Mouse (Mus musculus): ENCODE results near the gene Fbxo10. TPM values are rescaled to one million over a fixed set of nuclear protein-coding genes. Genes with fewer than 3 reads are reported as not detected.
A peak's percentile ranks its signal among the peaks of the same experiment; 100 is the strongest.
"Not testable (repeated sequence)": the region's sequence is repeated elsewhere in the genome, so short reads cannot be mapped to it uniquely, and the experiment has no call there.

The Fbxo10 gene
- total RNA-seq, 2 experiments from 2014 or later: 31.6 to 35.5 TPM

GRCm38 (mm10) chr4:45010806-45011415 lies 73.5 kb downstream of the Fbxo10 start:
- peak in 1 of 2 experiments; percentile 39 for DNase-seq (ENCODE audit: low spot score in 2 of 2)

GRCm38 (mm10) chr4:45005452-45005851 lies 79.0 kb downstream of the Fbxo10 start:
- no peak for DNase-seq (ENCODE audit: low spot score in 2 of 2)

- no peak for DNase-seq (ENCODE audit: low spot score in 2 of 2)
These were observed 84.4 kb downstream of the Fbxo10 start for GRCm38 (mm10) chr4:45000001-45000400.

GRCm38 (mm10) chr4:44998071-44998470 lies 86.3 kb downstream of the Fbxo10 start:
- no peak for DNase-seq (ENCODE audit: low spot score in 2 of 2)

GRCm38 (mm10) chr4:44994776-44995175 lies 89.6 kb downstream of the Fbxo10 start:
- no peak for DNase-seq (ENCODE audit: low spot score in 2 of 2)

- no peak for DNase-seq (ENCODE audit: low spot score in 2 of 2)
These were observed 90.6 kb downstream of the Fbxo10 start for GRCm38 (mm10) chr4:44993847-44994246.

GRCm38 (mm10) chr4:44993179-44993578 lies 91.2 kb downstream of the Fbxo10 start:
- not testable (repeated sequence) for DNase-seq (ENCODE audit: low spot score in 2 of 2)

- DNase-seq (ENCODE audit: low spot score in 2 of 2): not testable (repeated sequence)
These were observed 92.1 kb downstream of the Fbxo10 start for GRCm38 (mm10) chr4:44992330-44992729.

- DNase-seq (ENCODE audit: low spot score in 2 of 2): no peak
These were observed 93.8 kb downstream of the Fbxo10 start for GRCm38 (mm10) chr4:44990560-44990959.

Other genes starting within 250 kb of the Fbxo10 start
- gene Grhpr, start 103.2 kb downstream of the Fbxo10 start, total RNA-seq (2021): 10 to 100 TPM; 13.0 to 15.1 TPM
- gene Zbtb5, start 72.2 kb downstream of the Fbxo10 start, total RNA-seq (2021): 10 to 100 TPM; 18.3 to 18.5 TPM
- 10 to 100 TPM; 17.2 to 17.4 TPM for gene Polr1e, start 66.0 kb downstream of the Fbxo10 start, total RNA-seq (2021)
- 10 to 100 TPM; 61.4 to 69.8 TPM for gene Tomm5, start 23.5 kb upstream of the Fbxo10 start, total RNA-seq (2021)
- 10 to 100 TPM; 18.4 to 19.5 TPM for gene Frmpd1, start 100.3 kb upstream of the Fbxo10 start, total RNA-seq (2021)
- 10 to 100 TPM; 13.3 to 14.4 TPM for gene Trmt10b, start 212.5 kb upstream of the Fbxo10 start, total RNA-seq (2021)